Mouse (Mus musculus) CH12.LX (cell line): ENCODE measurements around the gene Gins1. TPM values are rescaled to one million over a fixed set of nuclear protein-coding genes. Genes with fewer than 3 reads are reported as not detected.
A peak's percentile ranks its signal among the peaks of the same experiment; 100 is the strongest.

Experiments used
- DNase-seq: peaks from one replicate; pipeline ENCODE4 v3.0.0-alpha.2; 2013; ENCODE audit errors: extremely low read depth
- H3K27ac ChIP-seq: 2 replicates; pipeline ENCODE4 v1.5.1; 2012; ENCODE audit warnings: low read depth, mild to moderate bottlenecking, control low read depth, moderate library complexity; ENCODE audit not compliant: insufficient read depth
- H3K27me3 ChIP-seq: replicated peaks from 2 replicates; pipeline ENCODE3; 2012; ENCODE audit warnings: inconsistent platforms
- H3K36me3 ChIP-seq, 2 experiments: replicated peaks in 1 of 2; 2 replicates each; pipeline versions ENCODE3 to v1.6.1; 2012; ENCODE audit warnings: inconsistent platforms in 1 of 2, low read length in 1 of 2, mild to moderate bottlenecking in 1 of 2, mixed read lengths in 1 of 2, moderate library complexity in 1 of 2; ENCODE audit not compliant: control insufficient read depth in 1 of 2, insufficient read depth in 1 of 2
- H3K4me1 ChIP-seq, 2 experiments: 2 replicates each; pipeline ENCODE4 v1.6.1; 2012; ENCODE audit warnings: inconsistent platforms in 1 of 2, moderate library complexity in 1 of 2; ENCODE audit not compliant: insufficient read depth in 2 of 2, control insufficient read depth in 1 of 2
- H3K4me2 ChIP-seq: 2 replicates; pipeline ENCODE4 v1.6.1; 2012; ENCODE audit warnings: low read depth, mild to moderate bottlenecking, control low read depth; ENCODE audit not compliant: poor library complexity, insufficient read depth, severe bottlenecking
- H3K4me3 ChIP-seq, 3 experiments: fragments of 150-350 bp in 1 of 3; sonication (generic) in 1 of 3; replicated peaks in 1 of 3; 2 replicates each; pipeline versions ENCODE3 to v1.5.1; 2011 to 2012; ENCODE audit warnings: low read depth in 2 of 3, low read length in 2 of 3, mild to moderate bottlenecking in 2 of 3, moderate library complexity in 2 of 3, control low read depth in 1 of 3, improper control_type of control experiment in 1 of 3, inconsistent platforms in 1 of 3, mixed read lengths in 1 of 3; ENCODE audit not compliant: poor library complexity in 1 of 3
- H3K79me2 ChIP-seq: replicated peaks from 2 replicates; pipeline ENCODE4 v1.6.1; 2012; ENCODE audit warnings: mild to moderate bottlenecking, moderate library complexity; ENCODE audit not compliant: control insufficient read depth, poor library complexity, insufficient read depth, severe bottlenecking; ENCODE audit errors: extremely low read depth
- H3K9ac ChIP-seq: 2 replicates; pipeline ENCODE4 v1.6.1; 2012; ENCODE audit warnings: low read depth, mild to moderate bottlenecking, control low read depth, moderate library complexity; ENCODE audit not compliant: insufficient read depth
- H3K9me3 ChIP-seq: replicated peaks from 2 replicates; pipeline ENCODE3; 2012; ENCODE audit warnings: low read length, inconsistent platforms, mixed read lengths
- CHD2 ChIP-seq: IDR thresholded peaks from 2 replicates; pipeline ENCODE4 v1.6.1; 2011; ENCODE audit warnings: low read length, improper control_type of control experiment
- CTCF ChIP-seq, 2 experiments: IDR thresholded peaks in 1 of 2; conservative IDR thresholded peaks in 1 of 2; 2 replicates each; pipeline ENCODE4 v1.5.1; 2011 to 2012; ENCODE audit warnings: low read depth in 2 of 2, low read length in 2 of 2, improper control_type of control experiment in 1 of 2, inconsistent platforms in 1 of 2, mild to moderate bottlenecking in 1 of 2, moderate library complexity in 1 of 2
- E2F4 ChIP-seq: IDR thresholded peaks from 2 replicates; pipeline ENCODE4 v1.6.1; 2011; ENCODE audit warnings: low read depth, low read length, improper control_type of control experiment; ENCODE audit not compliant: insufficient replicate concordance
- ETS1 ChIP-seq: conservative IDR thresholded peaks from 2 replicates; pipeline ENCODE4 v1.6.1; 2012; ENCODE audit warnings: low read depth, mild to moderate bottlenecking, inconsistent platforms, low read length, improper control_type of control experiment, moderate library complexity
- HCFC1 ChIP-seq: IDR thresholded peaks from 2 replicates; pipeline ENCODE4 v1.6.1; 2012; ENCODE audit warnings: low read depth, mild to moderate bottlenecking, inconsistent platforms, low read length, improper control_type of control experiment
- JUND ChIP-seq: conservative IDR thresholded peaks from 2 replicates; pipeline ENCODE4 v1.6.1; 2011; ENCODE audit warnings: low read depth, low read length, improper control_type of control experiment
- KAT2A ChIP-seq: IDR thresholded peaks from 2 replicates; pipeline ENCODE4 v1.6.1; 2012; ENCODE audit warnings: low read length, improper control_type of control experiment, inconsistent platforms; ENCODE audit not compliant: insufficient replicate concordance
- MAFK ChIP-seq: IDR thresholded peaks from 2 replicates; pipeline ENCODE4 v1.6.1; 2011; ENCODE audit warnings: low read length, improper control_type of control experiment; ENCODE audit not compliant: insufficient replicate concordance
- MAX ChIP-seq: IDR thresholded peaks from 2 replicates; pipeline ENCODE4 v1.6.1; 2011; ENCODE audit warnings: low read length, improper control_type of control experiment
- MAZ ChIP-seq: IDR thresholded peaks from 2 replicates; pipeline ENCODE4 v1.6.1; 2012; ENCODE audit warnings: low read depth, mild to moderate bottlenecking, inconsistent platforms, low read length, improper control_type of control experiment, moderate library complexity
- MXI1 ChIP-seq: IDR thresholded peaks from 2 replicates; pipeline ENCODE4 v1.6.1; 2011; ENCODE audit warnings: mild to moderate bottlenecking, low read depth, low read length, improper control_type of control experiment
- MYC ChIP-seq: IDR thresholded peaks from 2 replicates; pipeline ENCODE4 v1.6.1; 2011; ENCODE audit warnings: low read depth, mild to moderate bottlenecking, improper control_type of control experiment, low read length
- NELFE ChIP-seq: IDR thresholded peaks from 2 replicates; pipeline ENCODE4 v1.6.1; 2011; ENCODE audit warnings: low read depth, low read length, improper control_type of control experiment
- POLR2A ChIP-seq: IDR thresholded peaks from 2 replicates; pipeline ENCODE4 v1.6.1; 2011; ENCODE audit warnings: low read depth, mild to moderate bottlenecking, improper control_type of control experiment, low read length
- RAD21 ChIP-seq: IDR thresholded peaks from 2 replicates; pipeline ENCODE4 v1.6.1; 2011; ENCODE audit warnings: low read depth, mild to moderate bottlenecking, low read length, improper control_type of control experiment, moderate library complexity
- RCOR1 ChIP-seq: conservative IDR thresholded peaks from 2 replicates; pipeline ENCODE4 v1.6.1; 2012; ENCODE audit warnings: low read depth, mild to moderate bottlenecking, inconsistent platforms, low read length, improper control_type of control experiment
- SMC3 ChIP-seq: IDR thresholded peaks from 2 replicates; pipeline ENCODE4 v1.6.1; 2011; ENCODE audit warnings: low read depth, low read length, improper control_type of control experiment
- UBTF ChIP-seq: IDR thresholded peaks from 2 replicates; pipeline ENCODE4 v1.6.1; 2012; ENCODE audit warnings: low read depth, mild to moderate bottlenecking, inconsistent platforms, low read length, improper control_type of control experiment, moderate library complexity
- USF2 ChIP-seq: conservative IDR thresholded peaks from 2 replicates; pipeline ENCODE4 v1.6.1; 2011; ENCODE audit warnings: low read depth, low read length, improper control_type of control experiment
- ZMIZ1 ChIP-seq: IDR thresholded peaks from 2 replicates; pipeline ENCODE4 v1.6.1; 2012; ENCODE audit warnings: low read depth, mild to moderate bottlenecking, inconsistent platforms, low read length, improper control_type of control experiment
- dilution Hi-C: fragments of 300-500 bp; cut with MboI; formaldehyde crosslinking; loops from 2 replicates; pipeline ENCODE4 v1.14.3; 2020; ENCODE audit warnings: low sequenced_read_pairs; ENCODE audit not compliant: extremely low pct_unique_long_range_greater_than_20kb, extremely low pct_ligation_motif_present
- in situ Hi-C: fragments of 300-500 bp; cut with MboI; formaldehyde crosslinking; loops from 3 replicates; pipeline ENCODE4 v1.14.3; 2019; ENCODE audit warnings: low sequenced_read_pairs, low pct_ligation_motif_present, low pct_unique_long_range_greater_than_20kb, mixed read lengths
- polyA plus RNA-seq: library from polyadenylated mRNA; unstranded; fragments of >175 nt; gene quantifications from 2 replicates; pipeline ENCODE4 v1.2.1, GENCODE M21; 2012; ENCODE audit warnings: low read depth; ENCODE audit not compliant: insufficient read length
- total RNA-seq, 2 experiments: library from RNA; depleted of rRNA; stranded (reverse); fragments of 300-350 nt in 1 of 2; fragments of >200 nt in 1 of 2; gene quantifications; 2 replicates each; pipeline ENCODE4 v1.2.3; 2012 to 2014

Gene Gins1
- total and polyA plus RNA-seq, 3 experiments: 41.4 to 76.7 (median 65.9) TPM

DNA sequence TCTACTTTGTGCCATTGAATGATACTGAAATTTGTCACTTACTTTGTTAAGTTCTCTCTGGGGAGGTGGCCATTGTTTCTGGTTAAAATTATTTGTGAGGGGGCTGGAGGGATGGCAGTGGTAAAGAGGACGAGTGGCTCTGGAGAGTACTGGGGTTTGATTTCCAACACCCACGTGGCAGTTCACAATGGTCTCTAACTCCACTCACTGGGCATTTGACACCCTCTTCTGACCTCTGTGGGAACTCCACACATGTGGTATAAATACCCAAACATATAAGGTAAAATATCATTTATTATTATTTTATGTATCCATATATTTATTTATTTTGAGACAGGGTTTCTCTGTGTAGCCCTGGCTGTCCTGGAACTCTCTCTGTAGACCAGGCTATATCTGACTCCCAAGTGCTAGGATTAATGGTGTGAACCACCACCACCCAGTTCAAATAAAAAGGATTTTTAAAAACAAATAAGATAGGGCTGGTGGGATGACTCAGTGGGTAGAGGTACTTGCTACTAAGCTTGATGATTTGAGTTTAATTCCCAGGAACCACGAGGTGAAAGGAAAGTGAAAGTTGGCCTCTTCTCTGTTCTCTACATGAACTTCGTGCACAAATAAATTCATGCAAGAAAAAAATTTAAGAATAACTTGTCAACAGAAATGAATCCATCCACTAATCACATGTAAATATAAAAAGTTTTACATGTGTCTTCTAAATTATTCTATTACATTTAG is 9.7 kb downstream of the Gins1 start:
- peak overlapping the region; percentile 82 for H3K4me2 ChIP-seq
- no peaks in the 10 kb centered on the region for H3K9me3 ChIP-seq
- DNase-seq: no peak
- TF ChIP-seq RAD21: peak; percentile 29
- peak in 1 of 2 experiments; percentile 29; a peak in 1 of 4 replicates for TF ChIP-seq CTCF (conservative IDR thresholded peaks at IDR 0.05 in 1 of 2, IDR thresholded peaks at IDR 0.05 in 1 of 2; ENCODE audit: low read depth in 2 of 2, low read length in 2 of 2)
- TF ChIP-seq UBTF: no peak
- peak; percentile 78; the same call in 1 of the 2 replicates for TF ChIP-seq MXI1
- 0 out of 2 replicates have a peak, but pooled peaks have one; percentile 12 for TF ChIP-seq SMC3
- TF ChIP-seq MYC: peak; percentile 85
- no peak for TF ChIP-seq RCOR1
- TF ChIP-seq MAX: peak; percentile 34; the same call in 1 of the 2 replicates
- H3K4me3 ChIP-seq: no peak overlapping the region
- dilution Hi-C loops (no loop called here), in situ Hi-C loops (no loop called here)
- peaks cover 11 to 53% of the 10 kb centered on the region in 2 experiments for H3K4me1 ChIP-seq
- peaks cover 20% of the 10 kb centered on the region for H3K79me2 ChIP-seq
- peaks cover 3 to 30% of the 10 kb centered on the region in 2 experiments for H3K36me3 ChIP-seq
- peak overlapping the region; percentile 76; the same call in 1 of the 2 replicates for H3K9ac ChIP-seq
- H3K27me3 ChIP-seq: no peaks in the 10 kb centered on the region
- no peak overlapping the region for H3K27ac ChIP-seq

DNA sequence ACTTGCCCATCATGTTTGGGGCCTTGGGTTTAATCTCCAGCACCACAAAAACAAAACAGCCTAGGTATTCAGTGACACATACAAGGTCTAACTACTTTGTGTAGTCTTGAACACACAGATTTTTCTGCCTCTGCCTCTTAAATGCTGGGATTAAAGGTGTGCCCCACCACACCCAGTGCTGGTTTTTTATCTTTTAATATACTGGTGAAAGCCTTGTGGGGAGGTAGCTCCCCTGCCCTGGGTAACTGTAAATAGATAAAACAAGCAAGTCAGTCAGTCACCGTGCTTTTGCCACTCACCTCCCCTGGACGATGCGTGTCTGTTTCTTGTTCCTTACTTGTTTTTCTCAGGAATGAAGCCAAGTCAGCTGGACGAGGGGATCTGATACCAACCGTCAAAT is 10.6 kb downstream of the Gins1 start:
- Histone ChIP-seq H3K27ac (no peak overlapping the region; the same call in 1 of the 2 replicates), H3K4me2 (peak overlapping the region; percentile 81), H3K9ac (peak overlapping the region; percentile 47; the same call in 1 of the 2 replicates), H3K27me3 (no peaks in the 10 kb centered on the region), H3K4me1 (peaks cover 11 to 61% of the 10 kb centered on the region in 2 experiments), H3K79me2 (peaks cover 20% of the 10 kb centered on the region), H3K36me3 (peaks cover 3 to 32% of the 10 kb centered on the region in 2 experiments), H3K4me3 (no peak overlapping the region), H3K9me3 (no peaks in the 10 kb centered on the region)
- DNase-seq: no peak
- dilution Hi-C loops (no loop called here), in situ Hi-C loops (no loop called here)
- TF ChIP-seq UBTF (no peak), MAX (no peak), KAT2A (no peak), SMC3 (no peak), POLR2A (no peak), HCFC1 (no peak), MXI1 (no peak), MAFK (no peak), NELFE (no peak), RAD21 (no peak), ETS1 (no peak), RCOR1 (no peak), MYC (no peak), CHD2 (no peak), MAZ (no peak), JUND (no peak), ZMIZ1 (no peak), USF2 (no peak), E2F4 (no peak)
